Mouse (Mus musculus) ZHBTc4 (cell line): ENCODE measurements around the gene Calcrl.

Source experiments
- DNase-seq: peaks from one replicate; pipeline ENCODE4 v3.0.0-alpha.2; 2011; ENCODE audit warnings: low read depth, low spot score

Gene Calcrl

GRCm38 (mm10) chr2:84425138-84425537 is at the start of gene Calcrl:
Calcrl (minus strand) TSS chr2:84425411.
- peak; percentile 63 for DNase-seq

- DNase-seq: peak; percentile 43
Observed at GRCm38 (mm10) chr2:84474651-84475050, 49.4 kb upstream of the Calcrl start.

DNA sequence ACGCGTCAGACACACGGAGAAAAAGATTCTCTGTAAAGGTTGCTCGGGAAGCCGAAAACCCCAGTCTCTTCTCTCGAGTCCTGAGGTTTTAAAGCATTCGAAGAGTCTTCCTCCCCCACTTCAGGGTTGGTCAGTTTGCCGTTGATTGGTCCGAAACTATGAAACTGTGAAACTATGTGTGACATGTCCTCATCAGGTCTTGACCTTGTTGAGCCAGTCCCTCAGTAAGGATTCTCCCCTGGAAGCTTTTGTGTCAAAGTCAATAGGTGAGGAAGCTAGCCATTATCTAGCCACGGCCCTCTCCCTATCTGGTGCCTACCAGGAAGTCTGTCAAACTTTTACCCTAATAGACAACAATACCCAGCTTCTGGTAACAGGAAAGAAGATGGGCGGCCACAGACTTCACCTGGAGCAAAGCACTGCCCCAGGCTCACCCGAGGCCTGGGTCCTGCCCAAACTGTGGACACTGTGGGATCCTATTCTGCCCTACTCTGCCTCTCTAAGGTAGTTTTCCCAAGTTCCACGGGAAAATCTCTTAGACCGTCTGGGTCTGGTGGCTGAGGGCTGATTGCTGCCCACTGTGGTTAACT is 48.8 kb upstream of the Calcrl start:
- DNase-seq: peak; percentile 73

GRCm38 (mm10) chr2:84467391-84467790 is 42.2 kb upstream of the Calcrl start:
- DNase-seq: no peak

DNA sequence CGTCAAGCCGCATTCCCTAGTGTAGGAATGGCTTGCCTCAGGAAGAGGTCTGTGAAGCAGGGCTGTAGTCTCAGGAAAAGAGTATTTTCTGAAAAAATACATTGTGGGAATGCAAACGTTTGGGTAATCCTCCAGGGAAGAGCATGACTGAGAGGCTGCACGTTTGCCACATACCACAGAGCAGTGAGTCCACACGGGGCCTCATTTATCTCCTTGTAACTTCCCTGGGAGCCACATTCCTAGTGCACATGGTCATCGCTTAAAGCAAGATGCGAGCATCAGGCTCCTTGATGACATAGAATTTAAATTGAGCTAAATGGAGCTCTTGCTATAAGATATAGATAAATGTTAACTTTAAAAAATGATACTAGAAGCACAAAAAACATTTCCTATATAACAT is 39.7 kb upstream of the Calcrl start:
- DNase-seq: no peak

DNA sequence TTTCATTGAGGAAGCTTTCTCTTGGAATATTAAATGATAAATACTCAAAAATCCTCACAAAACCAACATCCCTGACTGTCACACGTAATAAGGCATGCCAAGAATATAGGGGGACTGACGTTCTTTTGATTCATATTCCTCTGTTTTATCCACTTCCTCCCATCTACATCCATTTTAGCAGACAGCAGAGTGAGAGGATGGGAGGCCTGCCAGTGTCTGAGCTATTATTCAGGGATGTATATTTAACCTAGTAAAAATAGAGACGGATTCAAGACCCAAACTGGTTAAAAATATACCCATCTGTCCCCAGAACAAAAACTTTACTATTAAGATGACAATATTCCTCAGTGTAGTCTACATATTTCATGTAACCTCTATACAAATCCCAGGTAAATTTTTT is 37.2 kb upstream of the Calcrl start:
- no peak for DNase-seq

DNA sequence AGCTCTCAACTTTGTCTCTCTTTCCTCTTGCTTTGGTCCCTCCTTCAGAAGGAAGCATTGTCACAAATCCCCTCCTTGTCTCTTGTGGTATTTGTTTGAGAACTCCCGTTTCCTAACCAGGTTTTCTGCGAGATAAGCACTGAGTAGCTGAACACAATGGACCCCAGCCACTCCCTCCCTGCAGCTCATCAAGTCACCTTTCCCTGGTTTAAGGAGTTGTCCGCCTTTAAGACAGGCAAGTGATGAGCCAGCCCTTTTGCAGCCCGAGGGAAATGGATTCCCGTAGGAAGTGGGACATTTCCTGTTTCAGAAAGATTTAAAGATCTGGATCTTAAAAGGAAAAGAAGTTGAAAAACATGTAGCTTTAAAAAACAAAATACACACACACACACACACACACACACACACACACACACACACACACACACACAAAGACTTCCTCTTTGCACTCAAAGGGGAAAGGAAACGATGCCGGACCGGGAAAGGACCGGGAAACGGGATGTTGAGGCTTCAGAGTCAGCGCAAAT is 34.5 kb upstream of the Calcrl start:
- peak; percentile 91 for DNase-seq

GRCm38 (mm10) chr2:84457221-84457620 is 32.0 kb upstream of the Calcrl start:
- no peak for DNase-seq

DNA sequence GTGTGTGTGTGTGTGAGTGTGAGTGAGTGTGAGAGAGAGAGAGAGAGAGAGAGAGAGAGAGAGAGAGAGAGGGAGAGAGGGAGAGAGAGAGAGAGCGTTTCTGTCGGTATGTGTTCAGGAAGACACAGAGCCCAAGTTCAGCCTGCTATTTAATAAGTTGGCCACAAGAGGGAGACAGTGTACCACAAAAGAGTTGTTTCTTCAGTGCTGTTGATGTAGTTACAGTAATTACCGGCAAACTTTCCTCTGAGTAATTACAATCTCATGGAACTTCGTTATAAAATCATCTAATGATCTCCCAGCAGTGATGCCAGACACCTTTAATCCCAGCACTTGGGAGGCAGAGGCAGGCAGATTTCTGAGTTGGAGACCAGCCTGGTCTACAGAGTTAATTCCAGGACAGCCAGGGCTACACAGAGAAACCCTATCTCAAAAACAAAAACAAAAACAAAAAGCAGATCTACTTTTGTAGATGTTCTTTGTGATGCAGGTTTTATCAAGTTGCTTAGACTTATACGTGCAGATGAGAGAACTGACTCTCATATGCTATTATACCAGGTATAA is 30.1 kb upstream of the Calcrl start:
- DNase-seq: peak; percentile 83

DNA sequence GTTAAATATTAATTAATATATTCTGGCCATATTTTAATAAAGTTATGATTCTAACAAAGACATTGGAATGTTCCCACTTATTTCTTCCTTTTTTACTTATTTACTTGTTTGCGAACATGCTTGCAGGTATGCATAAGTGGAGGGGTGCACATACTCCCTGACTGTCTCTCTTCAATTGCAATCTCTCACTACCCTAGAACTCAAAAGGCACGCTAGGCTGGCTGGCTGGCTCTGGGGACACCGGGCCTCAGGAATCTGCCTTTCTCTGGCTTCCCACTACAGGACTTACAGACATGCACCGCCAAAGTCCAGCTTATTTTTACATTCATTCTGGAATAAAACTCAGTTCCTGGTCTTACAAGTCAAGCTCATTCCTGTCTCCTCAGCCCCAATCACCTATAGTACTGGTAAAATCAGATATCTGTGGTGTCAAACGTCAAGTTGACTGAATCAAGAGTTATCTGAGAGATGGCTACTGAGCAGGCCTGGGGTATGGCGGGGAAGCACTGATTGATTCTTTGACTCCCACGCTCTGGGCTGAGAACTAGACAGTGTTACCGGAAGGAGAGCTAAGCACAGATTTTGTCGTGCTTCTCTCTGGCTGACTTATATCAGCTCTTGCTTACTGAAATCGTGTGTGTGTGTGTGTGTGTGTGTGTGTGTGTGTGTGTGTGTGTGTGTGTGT is 29.5 kb upstream of the Calcrl start:
- peak; percentile 26 for DNase-seq

GRCm38 (mm10) chr2:84454051-84454450 is 28.8 kb upstream of the Calcrl start:
- peak; percentile 73 for DNase-seq

DNA sequence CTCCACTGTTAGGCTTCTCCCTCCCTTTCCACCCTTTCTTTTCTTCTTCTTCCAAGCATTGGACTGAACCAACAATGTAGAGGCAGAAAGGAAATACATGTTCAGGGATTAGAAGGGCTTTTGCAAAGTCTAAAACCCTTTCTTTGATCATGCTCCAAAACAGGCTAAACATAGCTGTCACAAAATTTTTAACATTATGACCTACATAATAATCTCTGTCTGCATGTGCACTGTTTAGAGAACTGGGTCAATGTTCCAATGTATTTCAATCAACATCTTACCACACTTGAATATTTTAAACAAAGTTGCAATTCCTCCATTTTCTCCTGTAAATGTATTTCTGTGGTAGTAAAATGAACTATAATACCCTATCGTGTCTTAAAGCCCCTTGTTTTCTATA is 20.3 kb upstream of the Calcrl start:
- DNase-seq: no peak

DNA sequence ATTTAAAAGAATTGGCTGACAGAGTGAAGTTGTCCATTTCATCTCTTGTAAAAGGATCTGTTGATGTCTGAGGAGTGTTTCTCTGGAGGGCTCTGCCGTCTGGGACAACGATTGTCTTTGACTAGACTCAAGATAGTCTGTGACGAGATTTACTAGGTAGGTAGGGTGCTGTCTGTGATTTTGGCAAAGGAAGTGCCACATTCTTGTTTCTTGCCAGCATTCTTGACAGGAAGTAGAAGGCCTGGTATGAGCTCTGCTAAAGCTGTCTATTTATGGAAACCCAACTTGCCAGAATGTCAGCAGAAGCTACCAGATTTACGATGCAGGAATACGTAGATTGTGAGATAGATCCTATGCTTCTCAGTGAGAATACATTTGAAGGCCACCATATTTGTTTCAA is 16.7 kb upstream of the Calcrl start:
- DNase-seq: no peak

GRCm38 (mm10) chr2:84429724-84430123 is 4.5 kb upstream of the Calcrl start:
- DNase-seq: peak; percentile 48

- no peak for DNase-seq
Observed at GRCm38 (mm10) chr2:84428836-84429235, 3.6 kb upstream of the Calcrl start.

GRCm38 (mm10) chr2:84426531-84426930 is 1.3 kb upstream of the Calcrl start:
- no peak for DNase-seq

GRCm38 (mm10) chr2:84416501-84416900 is 8.7 kb downstream of the Calcrl start:
- DNase-seq: no peak

DNA sequence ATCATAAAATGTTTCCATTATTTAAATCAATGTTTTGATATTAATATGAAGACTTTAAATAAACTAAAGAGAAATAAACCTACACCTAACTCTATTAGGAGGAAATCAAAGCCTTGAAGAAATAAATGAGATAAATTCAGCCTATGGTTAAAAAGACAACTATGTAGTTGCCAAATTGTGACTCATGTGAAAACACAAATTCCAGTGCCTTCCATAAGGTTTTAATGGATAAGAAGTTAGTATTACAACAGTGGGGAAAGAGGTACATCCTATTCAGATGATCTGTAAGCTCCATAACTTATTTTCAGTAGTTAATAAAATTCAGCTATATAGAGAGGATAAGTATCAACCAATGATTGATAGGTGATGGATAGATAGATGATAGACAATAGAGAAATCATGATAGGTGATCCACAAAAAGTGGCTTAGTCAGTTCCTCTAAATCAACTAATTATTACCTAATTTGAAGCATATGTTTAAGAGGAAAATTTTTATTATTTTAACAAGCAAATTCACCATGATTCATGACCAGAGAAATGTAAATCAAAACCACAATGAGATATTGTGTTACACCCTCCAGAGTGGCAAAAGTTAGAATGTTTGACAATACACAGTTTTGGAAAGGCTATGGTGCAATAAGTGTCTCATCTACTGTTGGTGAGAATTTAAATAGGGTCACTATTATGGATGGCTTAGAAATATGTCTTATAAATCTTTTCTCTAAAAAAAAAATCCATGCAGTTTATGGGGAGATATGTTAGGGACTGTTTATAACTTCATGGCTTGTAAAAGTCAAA is 15.2 kb downstream of the Calcrl start:
- DNase-seq: no peak

- DNase-seq: no peak
Observed at GRCm38 (mm10) chr2:84404834-84405233, 20.4 kb downstream of the Calcrl start.

DNA sequence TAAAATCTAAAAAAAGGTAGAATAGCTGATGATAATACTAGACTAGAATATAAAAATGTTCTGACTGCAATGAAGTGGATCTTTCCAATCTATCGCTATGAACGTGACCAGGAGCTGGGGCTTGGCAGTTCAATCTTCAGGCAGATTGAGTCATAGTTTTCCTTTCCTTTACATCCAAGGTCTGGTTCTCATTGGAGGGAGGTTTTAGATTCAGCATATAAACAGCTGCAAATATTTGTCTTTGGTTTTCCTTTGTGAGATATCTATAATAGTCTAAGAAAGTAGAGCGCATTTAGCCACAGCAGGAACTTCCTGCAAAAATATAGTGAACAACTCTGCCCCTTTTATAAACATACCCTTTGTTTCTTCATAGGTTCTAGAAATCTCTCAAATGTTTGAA is 22.5 kb downstream of the Calcrl start:
- no peak for DNase-seq

DNA sequence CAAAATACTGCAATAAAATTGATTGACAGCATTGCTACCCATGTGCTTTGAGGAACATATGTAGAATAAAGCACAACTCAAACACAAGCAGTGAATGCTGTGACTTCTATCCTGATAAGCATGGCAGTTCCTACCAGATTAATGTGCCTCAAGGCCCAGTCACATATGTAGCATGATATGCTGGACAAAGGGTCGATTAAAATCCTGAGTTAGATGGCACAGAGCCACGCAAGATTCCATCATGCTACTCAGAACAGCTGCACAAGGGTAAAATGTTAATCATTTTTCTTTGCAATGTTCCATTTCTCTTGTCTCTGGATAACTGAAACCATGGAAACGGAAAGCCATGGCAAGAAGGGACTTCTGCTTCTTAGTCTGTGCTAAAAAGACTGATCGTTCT is 28.7 kb downstream of the Calcrl start:
- DNase-seq: no peak

- DNase-seq: no peak
Observed at GRCm38 (mm10) chr2:84393236-84393635, 32.0 kb downstream of the Calcrl start.
